Mouse (Mus musculus): ENCODE measurements around the gene Wdr59.
A peak's percentile ranks its signal among the peaks of the same experiment; 100 is the strongest.

Wdr59 gene

DNA sequence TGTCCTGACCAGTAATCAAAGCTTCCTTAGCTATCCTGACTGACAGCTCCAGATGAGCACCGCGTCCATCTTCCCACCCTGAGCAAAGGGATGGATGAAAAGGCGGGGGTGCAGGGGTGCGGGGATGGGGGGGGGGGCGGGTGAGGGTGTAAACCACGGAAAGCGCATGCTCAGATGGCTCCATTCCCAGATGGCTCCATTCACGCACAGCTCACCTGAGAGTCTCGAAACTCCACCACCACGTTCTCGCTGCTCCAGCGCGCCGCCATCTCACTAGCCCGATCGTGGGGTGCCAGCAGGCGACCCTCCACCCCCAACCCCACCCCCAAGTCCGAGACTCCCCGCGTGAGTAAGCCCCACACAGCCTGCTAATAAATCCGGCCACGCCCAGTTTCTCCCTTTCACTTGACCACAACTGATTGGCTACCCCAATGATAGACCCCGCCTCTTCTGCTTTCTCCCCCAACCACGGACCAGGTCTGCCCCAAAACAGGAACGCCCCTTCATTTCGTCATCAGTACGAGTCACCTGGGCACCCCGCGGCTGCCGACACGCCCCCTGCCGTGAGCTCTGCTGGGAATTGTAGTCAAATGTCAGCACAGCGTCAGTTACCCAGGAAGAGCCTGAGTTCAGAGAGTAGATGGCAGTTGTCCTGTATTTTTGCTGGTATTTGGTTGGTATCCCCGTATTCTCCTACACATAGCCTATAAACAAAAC, at the start of gene Wdr59:
Gene Wdr59, minus strand, starts transcription at position 380 of the 717 bp plus-strand sequence.
- DNase-seq (ENCODE audit: low read depth): peak; percentile 99

DNA sequence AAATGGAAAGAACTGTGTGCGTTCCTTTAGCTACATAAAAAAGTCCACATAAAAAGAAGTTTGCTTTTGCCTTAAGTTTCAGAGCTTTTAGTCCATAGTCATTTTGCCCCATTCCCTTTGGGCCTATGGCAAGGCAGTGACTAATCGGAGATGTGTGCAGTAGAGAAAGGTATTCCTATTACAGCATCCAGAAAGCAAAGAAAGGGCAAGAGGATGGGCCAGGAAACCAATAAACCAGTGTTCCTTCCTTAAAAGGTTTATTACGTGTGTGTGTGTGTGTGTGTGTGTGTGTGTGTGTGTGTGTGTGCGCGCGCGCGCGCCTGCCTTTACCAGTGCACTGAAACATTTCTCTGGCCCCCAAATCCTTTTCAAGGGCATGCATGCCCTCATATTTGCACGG, 49.8 kb upstream of the Wdr59 start:
- DNase-seq (ENCODE audit: low read depth): no peak

DNA sequence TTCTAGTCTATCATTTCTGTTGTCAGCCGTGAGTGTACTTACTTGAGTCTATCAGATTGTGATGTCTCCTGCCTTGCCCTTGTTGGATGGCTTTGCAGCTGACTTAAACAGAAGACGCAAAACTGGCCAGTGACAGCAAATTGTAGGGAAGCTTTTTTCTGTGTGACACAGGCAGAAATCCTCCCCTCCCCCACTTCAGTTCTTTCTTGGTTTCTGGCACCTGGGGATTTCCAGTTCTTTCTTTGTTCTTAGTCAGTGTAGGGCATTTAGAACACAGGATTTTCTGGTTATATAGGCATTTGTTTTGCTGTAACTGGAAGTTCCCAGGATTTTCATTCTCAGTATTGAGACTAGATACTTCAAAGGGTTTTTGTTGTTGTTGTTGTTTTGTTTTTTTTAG, 48.5 kb upstream of the Wdr59 start:
- no peak for DNase-seq (ENCODE audit: low read depth)

DNA sequence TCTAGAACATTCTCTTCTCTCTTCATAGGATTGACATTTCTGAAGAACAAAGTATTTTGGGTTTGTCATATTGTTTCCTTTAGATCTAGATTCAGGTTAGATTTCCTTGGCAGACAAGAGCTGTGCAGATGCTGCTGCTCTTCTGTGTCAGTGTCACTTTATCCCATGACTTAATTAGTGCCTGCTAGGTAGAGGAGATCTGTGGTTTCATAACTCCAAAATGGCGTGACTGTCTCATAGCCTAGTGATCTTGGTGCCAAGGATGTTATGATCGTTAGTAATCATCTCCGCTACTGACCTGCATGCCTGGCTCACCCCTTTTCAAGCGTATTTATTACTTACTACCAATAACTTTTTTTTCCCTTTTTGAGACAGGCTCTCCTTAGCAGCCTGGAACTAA, 48.0 kb upstream of the Wdr59 start:
- no peak for DNase-seq (ENCODE audit: low read depth)

DNA sequence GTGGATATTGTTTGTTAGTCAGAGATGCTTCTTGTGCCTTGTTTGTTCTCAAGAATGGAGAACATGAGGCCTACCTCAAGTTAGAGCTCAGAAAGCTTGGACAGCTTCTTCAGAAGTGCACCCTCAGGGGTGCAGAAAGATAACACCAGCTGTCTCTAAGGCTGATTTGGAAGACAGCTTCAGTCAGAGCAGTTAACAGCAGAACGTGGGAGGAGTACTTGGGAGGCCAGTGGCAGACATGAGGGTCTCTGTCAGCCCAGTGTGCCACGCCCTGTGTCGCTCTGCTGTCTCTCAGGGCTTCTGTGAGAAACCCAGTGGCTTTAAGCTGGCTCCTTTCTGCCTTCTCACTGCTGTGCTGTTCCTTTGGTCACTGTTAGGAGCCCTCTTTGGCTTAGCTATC, 46.1 kb upstream of the Wdr59 start:
- DNase-seq (ENCODE audit: low read depth): no peak

DNA sequence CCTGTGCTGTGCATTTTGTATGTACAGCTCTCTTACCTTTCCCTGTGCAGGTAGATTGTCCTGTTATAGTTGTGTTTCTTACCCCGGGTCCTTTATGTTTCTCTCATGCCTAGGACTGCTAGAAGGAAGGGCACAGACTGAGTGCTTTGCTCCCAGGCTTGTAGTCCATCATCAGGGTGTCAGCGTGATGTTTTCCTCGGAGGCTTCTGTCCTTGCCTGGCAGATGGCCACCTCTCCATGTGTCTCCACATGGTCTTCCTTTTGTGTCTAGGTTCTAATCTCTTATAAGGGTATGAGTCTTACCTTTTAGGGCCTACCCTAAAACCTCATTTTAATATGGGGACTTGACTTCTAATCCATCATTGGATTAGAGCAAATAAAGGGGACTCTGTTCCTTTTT, 45.7 kb upstream of the Wdr59 start:
- DNase-seq (ENCODE audit: low read depth): no peak

DNA sequence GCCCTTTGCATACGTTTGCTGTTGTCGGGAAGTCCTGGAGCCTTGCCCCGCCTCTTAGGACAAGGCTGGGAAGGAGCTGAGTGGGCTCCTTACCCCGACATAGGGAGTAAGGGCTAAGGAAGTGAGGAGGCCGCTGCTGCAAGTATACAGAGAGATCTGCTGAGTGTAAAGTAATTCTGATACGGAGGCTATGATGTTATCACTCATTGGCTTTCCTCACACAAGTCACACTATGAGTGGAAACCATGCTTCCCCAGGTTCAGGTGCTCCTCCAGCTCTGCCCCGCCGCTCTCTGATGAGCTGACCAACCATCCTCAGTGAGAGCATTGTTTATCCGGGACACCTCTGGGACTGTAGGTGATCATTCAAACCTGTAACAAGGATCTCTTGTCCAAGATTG, 44.4 kb upstream of the Wdr59 start:
- DNase-seq (ENCODE audit: low read depth): no peak

DNA sequence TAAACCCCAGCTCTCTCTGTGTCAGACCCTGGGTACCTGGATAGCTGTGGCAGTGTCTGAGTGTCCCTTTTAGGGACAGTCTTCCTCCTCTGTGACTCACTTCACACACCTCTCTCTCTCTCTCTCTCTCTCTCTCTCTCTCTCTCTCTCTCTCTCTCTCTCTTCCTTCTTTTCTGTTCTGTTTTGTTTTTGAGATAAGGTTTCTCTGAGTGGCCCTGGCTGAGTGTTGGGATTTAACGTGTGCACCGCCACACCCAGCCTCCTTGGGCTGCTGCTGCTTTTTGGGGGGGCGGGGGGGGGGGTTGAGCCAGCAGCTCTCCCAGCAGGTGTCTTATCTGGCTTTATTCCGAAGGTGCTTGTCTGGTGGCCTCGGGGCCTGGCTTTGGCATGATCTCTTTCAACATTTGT, 43.9 kb upstream of the Wdr59 start:
- DNase-seq (ENCODE audit: low read depth): no peak

DNA sequence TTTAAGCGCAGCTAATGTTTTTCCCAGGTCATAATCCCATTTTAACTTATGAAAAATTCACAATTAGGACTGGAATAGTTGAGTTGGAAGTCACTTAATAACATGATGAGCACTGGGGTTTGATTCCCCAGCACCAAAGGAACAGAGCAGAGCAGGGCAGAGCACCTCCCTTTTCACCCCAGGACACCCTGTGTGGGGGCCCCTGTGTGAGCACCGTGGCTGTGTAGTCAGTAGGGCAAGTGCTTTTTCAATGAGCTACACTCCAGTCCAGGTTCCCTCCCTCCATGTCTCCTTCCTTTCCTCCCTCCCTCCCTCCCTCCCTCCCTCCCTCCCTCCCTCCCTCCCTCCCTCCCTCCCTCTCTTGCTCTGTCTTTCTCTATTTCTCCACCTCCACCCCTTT, 42.2 kb upstream of the Wdr59 start:
- DNase-seq (ENCODE audit: low read depth): no peak

DNA sequence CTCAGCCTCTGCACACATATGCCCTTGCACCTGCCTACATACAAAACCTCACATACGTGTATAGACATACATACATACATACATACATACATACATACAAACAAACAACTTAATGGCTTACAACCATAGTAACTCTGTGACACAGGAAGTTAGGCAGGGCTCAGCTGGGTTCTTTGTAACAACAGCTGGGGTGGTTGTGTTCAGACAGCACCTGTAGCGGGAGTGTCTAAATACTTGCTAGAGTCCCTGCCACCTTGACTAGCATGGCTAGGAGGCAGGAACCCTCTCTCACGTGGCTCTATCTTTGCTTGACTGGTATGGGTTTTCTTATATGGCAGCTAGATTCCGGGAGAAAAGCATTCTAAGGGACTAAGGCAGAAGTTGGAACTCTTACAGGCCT, 41.8 kb upstream of the Wdr59 start:
- DNase-seq (ENCODE audit: low read depth): no peak

DNA sequence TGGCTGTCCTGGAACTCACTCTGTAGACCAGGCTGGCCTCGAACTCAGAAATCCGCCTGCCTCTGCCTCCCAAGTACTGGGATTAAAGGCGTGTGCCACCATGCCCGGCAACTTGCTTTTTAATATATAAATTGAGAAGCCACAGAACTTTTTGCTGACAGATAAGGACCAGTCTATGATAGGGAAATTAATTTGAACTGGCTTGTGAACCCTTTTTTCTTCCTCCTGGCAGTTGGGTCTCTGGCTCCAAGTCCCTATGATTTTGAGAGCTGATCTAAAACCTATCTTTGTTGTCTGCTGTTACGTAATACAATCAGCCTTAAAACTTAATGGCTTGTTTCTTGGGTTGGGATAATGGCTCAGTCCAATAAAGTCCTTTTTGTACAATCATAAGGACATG, 41.2 kb upstream of the Wdr59 start:
- no peak for DNase-seq (ENCODE audit: low read depth)

DNA sequence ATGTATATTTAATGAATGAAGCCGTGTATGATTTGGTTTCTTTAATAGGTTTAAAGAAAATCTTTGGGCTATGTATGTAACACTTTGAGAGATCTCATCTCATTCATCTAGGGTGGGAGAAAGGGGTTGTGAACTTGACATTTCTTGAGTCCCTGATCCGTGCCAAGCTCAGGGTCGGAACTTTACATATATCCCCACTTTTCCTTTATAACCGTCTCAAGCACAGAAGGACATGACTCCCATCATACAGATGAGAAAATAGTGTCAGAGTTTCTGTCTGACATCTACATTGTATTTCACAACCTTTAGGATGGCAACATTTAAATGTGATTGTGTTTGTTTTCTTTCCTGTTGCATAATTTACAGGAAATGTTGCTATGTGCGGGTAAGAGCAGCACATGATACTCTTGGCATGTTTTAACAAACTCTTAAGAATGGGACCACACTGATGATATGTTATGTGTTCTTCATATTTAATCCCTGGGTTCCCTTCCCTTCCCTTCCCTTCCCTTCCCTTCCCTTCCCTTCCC, 40.4 kb upstream of the Wdr59 start:
- no peak for DNase-seq (ENCODE audit: low read depth)

DNA sequence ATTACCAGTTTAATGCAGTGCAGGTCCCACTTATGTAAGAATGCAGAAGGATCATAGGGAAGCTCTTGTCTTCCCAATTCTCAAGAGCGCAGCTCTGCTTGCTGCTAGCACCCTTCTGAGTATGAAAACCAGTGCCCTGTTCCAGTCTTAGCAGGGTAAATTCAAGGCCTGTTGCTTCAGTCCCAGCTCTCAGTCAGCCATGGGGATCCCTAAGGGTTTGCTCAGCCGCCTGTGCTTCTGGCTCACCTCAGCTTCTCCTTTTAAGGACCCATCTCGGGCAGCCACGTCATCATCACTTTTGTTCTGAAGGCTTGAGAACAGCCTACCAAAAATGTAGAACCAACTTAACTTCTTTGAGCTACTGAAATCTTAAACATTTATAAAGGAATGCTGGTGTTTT, 39.9 kb upstream of the Wdr59 start:
- DNase-seq (ENCODE audit: low read depth): peak; percentile 58

DNA sequence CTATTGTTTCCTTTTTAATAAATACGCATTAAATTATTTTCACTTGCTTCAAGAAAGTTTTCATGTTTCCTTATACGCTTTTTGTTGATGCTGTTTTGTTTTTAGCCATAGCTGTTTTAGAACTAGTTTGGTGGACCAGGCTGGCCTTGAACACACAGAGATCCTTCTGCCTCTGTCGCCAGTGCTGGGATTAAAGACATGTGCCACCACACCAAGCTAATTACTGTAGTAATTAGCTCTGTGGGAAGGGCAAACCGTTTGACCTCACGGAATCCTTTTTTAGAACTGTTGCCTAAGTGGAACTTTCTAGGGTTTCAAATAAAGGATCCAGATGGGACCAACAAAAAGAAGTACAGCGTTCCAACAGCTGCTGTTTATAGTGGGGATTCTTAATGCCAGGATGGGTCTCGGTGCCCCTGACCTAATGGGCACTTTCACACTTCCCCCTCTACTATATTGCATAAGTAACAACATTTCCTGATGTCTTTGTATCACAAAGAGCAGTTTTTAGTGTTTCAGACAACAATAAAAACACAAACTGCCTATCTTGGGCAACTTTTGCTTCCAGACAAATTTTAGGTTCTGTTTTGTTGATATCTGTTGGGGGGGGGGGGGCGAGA, 29.7 kb upstream of the Wdr59 start:
- no peak for DNase-seq (ENCODE audit: low read depth)

DNA sequence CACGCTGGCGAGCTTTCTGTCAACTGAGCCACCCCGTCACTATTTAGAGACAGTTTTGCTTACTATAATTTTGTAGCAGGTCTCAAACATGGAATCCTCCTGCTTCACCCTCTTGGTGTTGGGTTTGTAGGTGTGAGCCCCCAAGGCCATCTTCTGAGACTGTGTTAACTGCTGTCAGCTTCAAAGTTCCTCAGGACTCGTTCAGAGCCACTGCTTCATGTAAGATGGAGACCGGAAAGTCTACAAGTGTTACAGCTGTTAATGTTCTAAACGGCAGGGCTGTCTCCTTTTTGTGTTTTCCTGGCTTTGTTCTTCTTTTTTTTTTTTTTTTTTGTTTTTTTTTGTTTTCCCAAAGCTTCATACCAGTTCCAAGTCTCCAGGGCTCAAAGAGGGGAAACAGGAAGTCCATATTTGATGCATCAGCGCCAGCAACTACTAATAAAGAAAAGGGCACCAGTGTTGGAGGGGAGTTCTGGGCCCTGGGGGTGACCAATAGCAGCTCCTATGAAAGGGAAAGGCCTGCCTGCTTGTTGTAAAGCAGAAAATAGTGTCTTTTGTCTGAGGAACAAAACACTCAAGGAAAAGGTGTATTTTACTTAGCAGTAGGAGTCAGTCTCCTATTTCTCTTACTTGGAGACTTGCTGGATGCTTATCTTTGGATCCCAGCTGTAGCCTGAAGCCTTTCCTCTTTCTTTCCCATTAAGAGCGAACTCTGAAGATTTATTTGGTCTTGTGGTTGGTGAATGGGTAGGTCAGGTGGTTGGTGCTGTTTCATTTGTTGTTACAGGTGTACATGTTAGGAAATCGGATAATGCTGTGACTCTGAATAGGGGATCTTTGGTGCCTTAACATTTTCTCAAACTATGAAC, 28.3 kb upstream of the Wdr59 start:
- no peak for DNase-seq (ENCODE audit: low read depth)

DNA sequence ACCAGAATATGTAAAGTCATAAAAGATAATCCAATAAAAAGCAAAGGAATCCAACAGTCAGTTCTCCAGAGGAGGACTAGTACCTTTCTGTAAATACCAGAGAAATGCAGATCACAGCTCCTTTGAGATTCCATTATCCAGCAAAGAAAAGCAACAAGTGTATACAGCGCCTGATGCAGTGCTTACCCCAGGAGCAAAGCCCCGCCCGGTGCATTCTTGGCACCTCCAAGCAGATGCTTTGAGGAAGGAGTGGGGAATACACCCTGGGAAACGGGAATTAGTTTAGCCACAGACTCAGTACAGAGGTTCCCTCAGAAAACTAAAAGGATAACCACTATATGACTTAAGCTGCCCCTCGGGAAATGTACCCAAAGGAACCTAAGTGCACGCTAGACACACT, 26.3 kb upstream of the Wdr59 start:
- no peak for DNase-seq (ENCODE audit: low read depth)

DNA sequence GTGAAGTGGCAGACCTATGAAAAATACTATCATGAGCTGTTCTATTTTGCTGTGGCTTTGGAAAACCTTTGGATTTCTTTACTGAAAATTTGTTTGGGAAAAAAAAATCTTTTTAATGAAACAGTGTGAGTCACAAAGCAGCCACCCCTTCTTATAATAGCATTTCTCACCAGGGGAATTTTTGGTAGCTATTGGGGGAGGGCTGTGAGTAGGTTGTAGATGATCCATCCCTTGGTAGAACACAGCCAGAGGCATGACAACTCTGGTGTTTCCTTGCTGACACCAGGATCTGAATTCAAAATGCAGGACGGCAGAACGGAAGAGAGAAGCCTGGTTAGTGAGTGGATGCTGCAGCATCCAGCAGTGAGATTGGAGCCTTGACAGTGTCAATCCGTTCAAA, 25.3 kb upstream of the Wdr59 start:
- no peak for DNase-seq (ENCODE audit: low read depth)

DNA sequence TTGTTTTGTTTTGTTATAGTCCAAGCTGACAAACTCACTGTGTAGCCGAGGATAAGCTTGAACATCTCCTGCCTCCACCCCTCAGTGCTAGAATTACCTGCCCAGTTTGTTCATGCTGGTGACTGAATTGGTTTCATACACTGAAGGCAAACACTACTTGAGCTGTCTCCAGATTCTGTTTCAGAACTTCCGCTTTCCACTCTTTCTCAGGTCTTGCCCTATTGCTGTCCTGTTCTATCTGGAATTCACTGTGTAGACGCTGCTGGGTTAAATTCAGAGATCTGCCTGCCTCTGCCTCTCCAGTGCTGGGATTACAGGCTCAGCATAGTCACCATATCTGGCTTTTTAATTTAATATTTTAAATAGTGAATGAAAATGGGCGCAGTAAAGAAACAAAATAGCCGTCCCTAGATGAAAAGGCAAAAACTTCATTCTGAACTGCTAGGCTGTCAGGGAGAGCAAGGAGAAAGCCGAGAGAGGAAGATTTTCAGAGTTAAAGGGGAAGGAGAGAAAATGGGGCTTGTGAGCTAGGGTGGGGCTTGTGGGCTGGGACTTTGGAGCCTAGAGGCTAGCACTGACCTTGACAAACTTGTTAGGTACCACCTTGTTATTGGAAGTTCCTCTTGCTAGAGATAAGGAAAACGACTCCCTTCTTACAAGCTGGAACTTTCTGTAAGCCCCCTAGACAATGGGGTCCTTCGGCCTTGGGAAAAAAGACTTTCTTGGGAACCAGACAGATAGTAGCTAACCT, 23.7 kb upstream of the Wdr59 start:
- no peak for DNase-seq (ENCODE audit: low read depth)

DNA sequence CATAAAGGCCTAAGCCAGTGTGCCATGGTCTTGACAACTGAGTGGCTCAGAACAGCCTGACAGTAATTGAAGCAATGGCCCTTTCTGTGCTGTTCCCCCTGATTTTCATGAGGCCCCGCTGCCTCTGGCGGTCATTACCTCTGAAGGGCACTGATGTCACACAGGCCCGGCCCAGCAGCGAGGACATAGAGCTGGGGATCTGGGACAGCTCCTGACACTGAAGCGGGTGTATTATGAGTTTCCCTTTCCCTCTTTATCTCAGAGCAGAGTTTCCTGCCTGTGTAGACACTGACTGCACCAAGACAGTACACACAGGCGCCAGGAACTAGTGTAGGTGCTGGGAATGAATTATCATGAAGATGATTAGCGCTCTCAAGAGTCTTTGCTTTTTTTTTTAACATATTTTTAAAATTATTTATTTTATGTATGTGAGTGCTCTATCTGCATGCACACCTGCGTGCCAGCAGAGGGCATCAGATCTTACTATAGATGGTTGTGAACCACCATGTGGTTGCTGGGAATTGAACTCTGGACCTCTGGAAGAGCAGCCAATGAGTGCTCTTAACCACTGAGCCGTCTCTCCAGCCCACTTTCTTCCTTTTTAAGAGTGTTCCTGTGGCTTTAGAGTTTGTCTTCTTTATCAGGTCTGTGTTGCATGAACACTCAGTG, 22.0 kb upstream of the Wdr59 start:
- no peak for DNase-seq (ENCODE audit: low read depth)

DNA sequence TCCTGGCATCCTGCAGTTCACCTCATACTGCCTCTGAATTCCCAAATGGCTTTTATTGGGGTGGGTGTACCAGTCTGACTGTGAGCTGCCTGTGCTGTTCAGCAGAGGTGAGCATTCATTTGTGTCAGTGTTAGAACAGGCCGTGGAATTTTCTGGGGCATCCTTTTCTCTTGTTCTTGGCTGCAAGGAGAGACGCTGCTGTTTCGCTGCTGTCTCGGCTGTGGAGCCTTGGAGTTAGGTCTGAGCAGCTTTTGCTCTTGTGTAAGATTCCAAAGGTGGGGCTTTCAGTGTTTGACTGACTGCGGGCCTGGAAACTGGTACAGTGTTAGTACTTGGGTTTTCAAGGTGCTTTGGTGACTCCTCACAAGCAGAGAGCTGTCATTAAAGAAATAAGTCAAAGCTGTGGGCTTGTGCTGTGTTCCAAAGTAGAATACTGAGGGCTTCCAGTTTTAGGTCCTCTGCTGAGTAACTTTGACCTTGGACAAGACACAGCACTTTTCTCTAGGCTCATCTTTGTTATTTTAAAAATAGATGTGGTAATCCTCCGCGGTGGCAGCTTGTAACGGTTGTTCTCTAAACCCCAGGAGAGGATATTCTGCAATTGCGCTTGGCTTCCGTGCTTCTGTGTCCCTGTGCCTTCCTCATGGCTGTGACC, 17.7 kb upstream of the Wdr59 start:
- DNase-seq (ENCODE audit: low read depth): no peak

DNA sequence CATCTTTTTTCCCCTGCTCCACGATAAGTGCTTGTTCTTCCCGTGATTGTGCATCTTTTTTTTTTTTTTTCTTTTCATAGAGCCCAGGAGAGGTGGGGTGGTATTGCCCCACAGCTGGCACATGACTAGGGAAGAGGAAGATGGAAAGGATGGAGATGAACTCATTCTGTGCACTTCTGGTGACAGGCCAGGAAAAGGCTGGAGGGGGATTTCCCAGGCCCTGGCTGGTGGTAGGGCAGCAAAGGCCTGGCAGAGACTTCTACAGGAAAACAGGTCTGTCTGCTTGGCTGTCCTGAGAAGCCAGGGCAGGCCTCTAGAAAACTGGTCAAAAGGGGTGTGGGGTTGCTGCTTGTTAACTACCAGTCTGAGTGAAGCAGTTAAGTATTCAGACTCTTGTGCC, 16.3 kb upstream of the Wdr59 start:
- DNase-seq (ENCODE audit: low read depth): no peak
